Mouse (Mus musculus) midbrain, postnatal 0 days (tissue): Measurements from ENCODE around the gene Prkcq. TPM values are rescaled to one million over a fixed set of nuclear protein-coding genes. Genes with fewer than 3 reads are reported as not detected.
"Not testable (repeated sequence)": the region's sequence is repeated elsewhere in the genome, so short reads cannot be mapped to it uniquely, and the experiment has no call there.

ENCODE experiments used
- ATAC-seq: fragments of 200-750 bp; cut with Nextera tagmentation; 2 replicates; pipeline ENCODE4 v1.8.0; 2017; ENCODE audit warnings: moderate number of reproducible peaks, mild to moderate bottlenecking, moderate TSS enrichment, moderate library complexity; ENCODE audit not compliant: low FRiP score
- DNase-seq: peaks from one replicate; pipeline ENCODE4 v3.0.0-alpha.2; 2015; ENCODE audit warnings: low spot score
- H3K27ac ChIP-seq: fragments of 300-500 bp; sonication (generic); 2 replicates; pipeline ENCODE4 v1.5.1; 2014; ENCODE audit warnings: low read depth, mild to moderate bottlenecking, low read length, mixed read lengths
- H3K27me3 ChIP-seq: fragments of 300-500 bp; sonication (generic); 2 replicates; pipeline ENCODE4 v1.6.1; 2014; ENCODE audit warnings: low read length, control low read depth, mixed read lengths; ENCODE audit not compliant: insufficient read depth
- H3K36me3 ChIP-seq: fragments of 300-500 bp; sonication (generic); 2 replicates; pipeline ENCODE4 v1.6.1; 2014; ENCODE audit warnings: low read length, control low read depth, mixed read lengths; ENCODE audit not compliant: insufficient read depth
- H3K4me1 ChIP-seq: fragments of 300-500 bp; sonication (generic); 2 replicates; pipeline ENCODE4 v1.6.1; 2014; ENCODE audit warnings: mild to moderate bottlenecking, control low read depth, antibody characterized with exemption, low read length, mixed read lengths; ENCODE audit not compliant: insufficient read depth
- H3K4me2 ChIP-seq: fragments of 300-500 bp; sonication (generic); 2 replicates; pipeline ENCODE4 v1.6.1; 2014; ENCODE audit warnings: low read depth, mild to moderate bottlenecking, low read length, mixed read lengths; ENCODE audit not compliant: poor library complexity, severe bottlenecking
- H3K4me3 ChIP-seq: fragments of 300-500 bp; sonication (generic); 2 replicates; pipeline ENCODE4 v1.5.1; 2014; ENCODE audit warnings: low read depth, mild to moderate bottlenecking, low read length, moderate library complexity
- H3K9ac ChIP-seq: fragments of 300-500 bp; sonication (generic); replicated peaks from 2 replicates; pipeline ENCODE4 v1.6.1; 2014; ENCODE audit warnings: mild to moderate bottlenecking, low read length, moderate library complexity, mixed read lengths; ENCODE audit not compliant: poor library complexity, severe bottlenecking
- H3K9me3 ChIP-seq: fragments of 300-500 bp; sonication (generic); 2 replicates; pipeline ENCODE4 v1.6.1; 2016; ENCODE audit warnings: low read length, control low read depth
- CTCF ChIP-seq: IDR thresholded peaks from 2 replicates; pipeline ENCODE4 v1.5.1; 2016; ENCODE audit warnings: antibody characterized with exemption, mild to moderate bottlenecking
- WGBS: fragments of 180-500 bp; shearing (Covaris S2); extraction: QIAGEN DNeasy Blood & Tissue Kit; methylation state at CpG from one replicate; pipeline ENCODE4 v1.1.7; 2014; 5-methylcytosine and 5-hydroxymethylcytosine counted together
- polyA plus RNA-seq: library from polyadenylated mRNA; unstranded; fragments of >200 nt; fragmentation: Nextera tagmentation; extraction: Ambion mirVana; gene quantifications from 2 replicates; pipeline ENCODE4 v1.2.1, GENCODE M21; 2015
- total RNA-seq: library from RNA; depleted of rRNA; stranded (reverse); fragments of >200 nt; gene quantifications from 2 replicates; pipeline ENCODE4 v1.2.3, GENCODE M21; 2014

The Prkcq gene
- total and polyA plus RNA-seq, 2 experiments from 2014 or later: 7.1 to 8.2 TPM

- Histone ChIP-seq H3K9ac (no peak overlapping the region), H3K4me1 (no peaks in the 10 kb centered on the region), H3K9me3 (no peaks in the 10 kb centered on the region), H3K4me3 (no peak overlapping the region), H3K4me2 (no peak overlapping the region), H3K27me3 (no peaks in the 10 kb centered on the region), H3K27ac (no peak overlapping the region), H3K36me3 (no peaks in the 10 kb centered on the region)
- no peak for TF ChIP-seq CTCF
- ATAC-seq (no peak), DNase-seq (no peak)
- WGBS: 78% methylated on average over 3 of the region's 3 CpGs
Measured at GRCm38 (mm10) chr2:11344691-11345090, 172.8 kb downstream of the Prkcq start.

GRCm38 (mm10) chr2:11346419-11346818 is 174.5 kb downstream of the Prkcq start:
- ATAC-seq: not testable (repeated sequence)
- WGBS: 91% methylated on average over 6 of the region's 6 CpGs

GRCm38 (mm10) chr2:11347791-11348190 is 175.9 kb downstream of the Prkcq start:
- H3K4me3 ChIP-seq: no peak overlapping the region
- no peak for ATAC-seq

More at GRCm38 (mm10) chr2:11346419-11346818, 174.5 kb downstream of the Prkcq start:
- H3K36me3 ChIP-seq, H3K4me3 ChIP-seq, H3K4me2 ChIP-seq, H3K9me3 ChIP-seq, DNase-seq, H3K27ac ChIP-seq, H3K9ac ChIP-seq, H3K27me3 ChIP-seq, H3K4me1 ChIP-seq: not testable (repeated sequence)

More at GRCm38 (mm10) chr2:11347791-11348190, 175.9 kb downstream of the Prkcq start:
- Histone ChIP-seq H3K4me2 (no peak overlapping the region), H3K27ac (no peak overlapping the region), H3K9me3 (no peaks in the 10 kb centered on the region), H3K36me3 (no peaks in the 10 kb centered on the region), H3K27me3 (no peaks in the 10 kb centered on the region), H3K9ac (no peak overlapping the region), H3K4me1 (no peaks in the 10 kb centered on the region)
- DNase-seq: no peak
- 84% methylated on average over 3 of the region's 3 CpGs for WGBS
- no peak for TF ChIP-seq CTCF
